Mouse (Mus musculus): ENCODE measurements around the gene Rapgef1.

DNA sequence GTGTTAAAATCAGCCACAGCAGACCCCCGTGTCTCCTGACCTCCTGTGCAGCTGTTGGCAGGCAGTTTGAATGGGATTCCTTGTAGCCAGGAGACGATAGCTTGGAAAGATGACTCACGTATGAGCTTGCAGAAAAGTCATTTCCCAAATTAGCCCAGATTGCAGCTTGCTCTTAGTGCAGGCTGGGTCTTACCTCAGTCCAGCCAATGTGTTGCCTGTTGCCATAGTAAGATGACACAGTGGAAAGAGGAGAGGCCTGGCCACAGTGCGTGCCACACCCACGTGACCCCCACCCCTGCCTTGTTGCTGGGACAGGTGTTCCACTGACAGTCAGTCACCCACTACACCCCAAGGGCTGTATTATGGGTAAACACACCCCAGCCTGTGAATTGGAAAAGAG lies 5.2 kb downstream of the Rapgef1 start:
- TF ChIP-seq CTCF (IDR thresholded peaks at IDR 0.05; ENCODE audit: extremely low read depth, insufficient read depth, insufficient read length, insufficient replicate concordance) (no peak), POLR2A (IDR thresholded peaks at IDR 0.05; ENCODE audit: low read depth, low read length) (no peak)

All from spleen, adult 2 months (tissue).